Comparison of ENCODE assay signal across 18 mouse cellular contexts in the genomic region with DNA sequence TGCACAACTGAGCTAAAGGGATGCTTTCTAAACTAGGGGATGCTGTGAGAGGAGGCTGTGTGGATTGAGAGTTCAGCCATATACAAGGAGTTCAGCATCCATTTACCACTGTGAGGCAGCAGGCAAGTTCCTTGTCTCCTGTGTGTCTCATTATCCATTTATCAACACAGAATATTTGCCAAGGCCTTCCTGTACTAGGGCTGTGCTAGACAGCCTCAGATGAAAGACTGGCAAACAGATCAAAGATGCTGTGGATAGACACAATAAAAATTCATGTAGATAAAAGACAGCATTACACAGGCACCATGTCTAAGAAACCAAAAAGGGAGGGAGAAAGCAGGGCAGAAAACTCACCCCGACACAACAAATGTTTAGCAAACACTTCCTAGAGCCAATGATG.
"Had no signal": no experiment of that assay in that cellular context is flagged by ENCODE, and none has a peak within 500 bp of the region (broad histone marks: within the 10 kb centered on the region; RNA-seq: fewer than 3 reads in every experiment).

No protein-coding gene starts in this region.

- H3K4me3 ChIP-seq: liver, embryonic 13.5 days; liver, embryonic 15.5 days; lung, embryonic 15.5 days; megakaryocyte, embryonic 14.5 days; midbrain, embryonic 12.5 days; neural tube, embryonic 12.5 days; stomach, embryonic 15.5 days had no signal

- ATAC-seq: liver, postnatal 0 days; lung, postnatal 0 days had no signal

- H3K9me3 ChIP-seq: liver, embryonic 15.5 days; lung, embryonic 15.5 days; midbrain, embryonic 12.5 days; neural tube, embryonic 12.5 days; stomach, embryonic 15.5 days had no signal

- H3K4me2 ChIP-seq: liver, embryonic 13.5 days; liver, embryonic 15.5 days; lung, embryonic 15.5 days; midbrain, embryonic 12.5 days; neural tube, embryonic 12.5 days; stomach, embryonic 15.5 days had no signal

- H3K27ac ChIP-seq: liver, embryonic 13.5 days; liver, embryonic 15.5 days; lung, embryonic 15.5 days; macrophage; midbrain, embryonic 12.5 days; neural tube, embryonic 12.5 days; stomach, embryonic 15.5 days; stomach, postnatal 0 days had no signal

- H3K4me1 ChIP-seq: liver, embryonic 13.5 days; liver, embryonic 15.5 days; lung, embryonic 15.5 days; megakaryocyte, embryonic 14.5 days; midbrain, embryonic 12.5 days; neural tube, embryonic 12.5 days; stomach, embryonic 15.5 days had no signal

- DNase-seq: liver, embryonic 13.5 days; liver, postnatal 0 days; lung, adult 2 months; lung, postnatal 14 days; lung, postnatal 36 days; right cerebral cortex, postnatal 14 days; thymus, adult 2 months; thymus, postnatal 25 days; thymus, postnatal 4 days had no signal

- H3K9ac ChIP-seq: liver, embryonic 13.5 days; liver, embryonic 15.5 days; liver, postnatal 0 days; lung, embryonic 15.5 days; midbrain, embryonic 12.5 days; neural tube, embryonic 12.5 days; stomach, embryonic 15.5 days had no signal

- H3K27me3 ChIP-seq: liver, embryonic 13.5 days; liver, embryonic 15.5 days; lung, embryonic 15.5 days; megakaryocyte, embryonic 14.5 days; midbrain, embryonic 12.5 days; neural tube, embryonic 12.5 days; stomach, embryonic 15.5 days had no signal

- H3K36me3 ChIP-seq: liver, embryonic 13.5 days; liver, embryonic 15.5 days; lung, embryonic 15.5 days; midbrain, embryonic 12.5 days; neural tube, embryonic 12.5 days; stomach, embryonic 15.5 days had no signal
